Mouse (Mus musculus): ENCODE results near the gene Krtap4-8. TPM values are rescaled to one million over a fixed set of nuclear protein-coding genes. Genes with fewer than 3 reads are reported as not detected.
"Not testable (repeated sequence)": the region's sequence is repeated elsewhere in the genome, so short reads cannot be mapped to it uniquely, and the experiment has no call there.

Gene Krtap4-8
- not detected for total RNA-seq (2021)

DNA sequence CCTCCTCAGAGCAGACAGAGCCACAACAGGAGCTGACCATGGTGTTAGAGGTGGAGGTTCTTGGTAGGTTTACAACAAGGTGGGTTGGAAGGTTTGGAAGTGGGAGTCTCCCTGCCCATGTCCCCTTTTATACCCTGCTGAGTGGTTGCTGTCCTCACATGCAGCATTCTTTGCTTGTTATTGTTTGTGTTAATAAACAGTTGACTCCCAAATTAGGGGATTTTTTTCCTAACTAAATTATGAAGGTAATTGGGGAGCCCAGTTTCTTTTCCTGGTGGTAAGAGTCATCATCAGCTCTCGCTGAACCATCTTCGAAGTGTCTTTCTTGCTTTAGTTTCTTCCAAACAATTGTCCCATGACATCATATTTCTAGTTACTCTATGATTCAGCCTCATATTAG lies at the start of gene Krtap4-8:
Gene Krtap4-8, minus strand, starts transcription at position 101 of the 400 bp plus-strand sequence.
- DNase-seq (ENCODE audit: low spot score in 2 of 2), result no peak
- intact Hi-C loops (cut with DNase I), result no loop called here

DNA sequence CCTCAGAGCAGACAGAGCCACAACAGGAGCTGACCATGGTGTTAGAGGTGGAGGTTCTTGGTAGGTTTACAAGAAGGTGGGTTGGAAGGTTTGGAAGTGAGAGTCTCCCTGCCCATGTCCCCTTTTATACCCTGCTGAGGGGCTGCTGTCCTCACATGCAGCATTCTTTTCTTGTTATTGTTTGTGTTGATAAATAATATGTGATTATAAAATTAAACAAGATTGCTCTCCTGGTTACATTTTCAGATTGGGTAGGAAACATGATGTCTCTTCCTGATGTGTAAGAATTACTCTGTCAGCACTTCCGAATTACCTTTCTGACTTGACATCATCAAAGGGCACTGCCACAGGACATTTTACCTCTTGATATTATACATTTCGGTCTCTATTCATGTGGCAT lies 35.1 kb upstream of the Krtap4-8 start, which contains the start of gene Gm11564:
Gene Gm11564, minus strand, starts transcription at position 101 of the 400 bp plus-strand sequence.
- DNase-seq (ENCODE audit: low spot score in 2 of 2); intact Hi-C loops (cut with DNase I): not testable (repeated sequence)

DNA sequence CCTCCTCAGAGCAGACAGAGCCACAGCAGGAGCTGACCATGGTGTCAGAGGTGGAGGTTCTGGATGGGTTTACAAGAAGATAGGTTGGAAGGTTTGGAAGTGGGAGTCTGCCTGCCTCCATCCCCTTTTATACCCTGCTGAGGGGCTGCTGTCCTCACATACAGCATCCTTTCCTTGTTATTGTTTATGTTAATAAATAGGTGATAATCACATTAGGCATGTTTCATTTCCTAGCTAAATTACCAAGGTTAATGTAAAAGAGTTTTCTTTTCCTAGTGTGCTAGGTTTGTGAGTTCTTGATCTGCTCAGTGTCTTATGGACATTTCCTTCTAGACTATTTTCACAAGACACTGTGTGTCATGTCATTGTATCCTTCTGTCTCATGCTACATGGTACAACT lies 29.3 kb upstream of the Krtap4-8 start, which contains the start of gene Krtap4-13:
Gene Krtap4-13, minus strand, starts transcription at position 101 of the 400 bp plus-strand sequence.
- DNase-seq (ENCODE audit: low spot score in 2 of 2); intact Hi-C loops (cut with DNase I): not testable (repeated sequence)

DNA sequence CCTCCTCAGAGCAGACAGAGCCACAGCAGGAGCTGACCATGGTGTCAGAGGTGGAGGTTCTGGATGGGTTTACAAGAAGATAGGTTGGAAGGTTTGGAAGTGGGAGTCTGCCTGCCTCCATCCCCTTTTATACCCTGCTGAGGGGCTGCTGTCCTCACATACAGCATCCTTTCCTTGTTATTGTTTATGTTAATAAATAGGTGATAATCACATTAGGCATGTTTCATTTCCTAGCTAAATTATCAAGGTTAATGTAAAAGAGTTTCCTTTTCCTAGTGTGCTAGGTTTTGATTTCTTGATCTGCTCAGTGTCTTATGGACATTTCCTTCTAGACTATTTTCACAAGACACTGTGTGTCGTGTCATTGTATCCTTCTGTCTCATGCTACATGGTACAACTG lies 23.8 kb upstream of the Krtap4-8 start, which contains the start of gene Gm11554:
Gene Gm11554, minus strand, starts transcription at position 101 of the 400 bp plus-strand sequence.
- intact Hi-C loops (cut with DNase I), result not testable (repeated sequence)

DNA sequence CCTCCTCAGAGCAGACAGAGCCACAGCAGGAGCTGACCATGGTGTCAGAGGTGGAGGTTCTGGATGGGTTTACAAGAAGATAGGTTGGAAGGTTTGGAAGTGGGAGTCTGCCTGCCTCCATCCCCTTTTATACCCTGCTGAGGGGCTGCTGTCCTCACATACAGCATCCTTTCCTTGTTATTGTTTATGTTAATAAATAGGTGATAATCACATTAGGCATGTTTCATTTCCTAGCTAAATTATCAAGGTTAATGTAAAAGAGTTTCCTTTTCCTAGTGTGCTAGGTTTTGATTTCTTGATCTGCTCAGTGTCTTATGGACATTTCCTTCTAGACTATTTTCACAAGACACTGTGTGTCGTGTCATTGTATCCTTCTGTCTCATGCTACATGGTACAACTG lies 18.3 kb upstream of the Krtap4-8 start, which contains the start of gene Gm11569:
Gene Gm11569, minus strand, starts transcription at position 101 of the 400 bp plus-strand sequence.
- DNase-seq (ENCODE audit: low spot score in 2 of 2); intact Hi-C loops (cut with DNase I): not testable (repeated sequence)

More for the DNA sequence above, 23.8 kb upstream of the Krtap4-8 start, which contains the start of gene Gm11554:
- DNase-seq (ENCODE audit: low spot score in 2 of 2), result not testable (repeated sequence)

DNA sequence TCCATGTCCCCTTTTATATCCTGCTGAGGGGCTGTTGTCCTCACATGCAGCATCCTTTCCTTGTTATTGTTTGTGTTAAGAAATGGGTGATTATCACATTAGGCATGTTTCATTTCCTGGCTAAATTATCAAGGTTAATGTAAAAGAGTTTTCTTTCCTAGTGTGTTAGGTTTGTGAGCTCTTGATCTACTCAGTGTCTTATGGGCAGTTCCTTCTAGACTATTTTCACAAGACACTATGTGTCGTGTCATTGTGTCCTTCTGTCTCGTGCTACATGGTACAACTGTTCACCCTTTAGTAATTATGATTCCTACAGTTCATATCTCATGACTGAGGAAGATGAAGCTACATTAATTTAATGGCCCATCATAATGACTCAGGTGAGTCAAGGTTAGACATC lies 12.9 kb upstream of the Krtap4-8 start, which contains the start of gene Gm11596:
Gene Gm11596, minus strand, starts transcription at position 101 of the 400 bp plus-strand sequence.
- DNase-seq (ENCODE audit: low spot score in 2 of 2), result no peak
- intact Hi-C loops (cut with DNase I), result no loop called here

DNA sequence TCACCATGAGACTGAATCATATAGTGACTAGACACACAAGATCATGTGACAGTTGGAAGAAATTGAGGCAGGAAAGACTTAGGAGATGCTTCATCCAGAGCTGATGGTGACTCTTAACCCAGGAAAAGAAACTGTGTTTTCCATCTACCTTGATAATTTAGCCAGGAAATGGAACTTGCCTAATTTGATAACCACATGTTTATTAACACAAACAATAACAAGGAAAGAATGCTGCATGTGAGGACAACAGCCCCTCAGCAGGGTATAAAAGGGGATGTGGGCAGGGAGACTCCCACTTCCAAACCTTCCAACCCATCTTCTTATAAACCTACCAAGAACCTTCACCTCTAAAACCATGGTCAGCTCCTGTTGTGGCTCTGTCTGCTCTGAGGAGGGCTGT lies 4.4 kb upstream of the Krtap4-8 start, which contains the start of gene Krtap4-9:
Gene Krtap4-9, plus strand, starts transcription at position 301 of the 400 bp plus-strand sequence.
- DNase-seq (ENCODE audit: low spot score in 2 of 2); intact Hi-C loops (cut with DNase I): not testable (repeated sequence)

DNA sequence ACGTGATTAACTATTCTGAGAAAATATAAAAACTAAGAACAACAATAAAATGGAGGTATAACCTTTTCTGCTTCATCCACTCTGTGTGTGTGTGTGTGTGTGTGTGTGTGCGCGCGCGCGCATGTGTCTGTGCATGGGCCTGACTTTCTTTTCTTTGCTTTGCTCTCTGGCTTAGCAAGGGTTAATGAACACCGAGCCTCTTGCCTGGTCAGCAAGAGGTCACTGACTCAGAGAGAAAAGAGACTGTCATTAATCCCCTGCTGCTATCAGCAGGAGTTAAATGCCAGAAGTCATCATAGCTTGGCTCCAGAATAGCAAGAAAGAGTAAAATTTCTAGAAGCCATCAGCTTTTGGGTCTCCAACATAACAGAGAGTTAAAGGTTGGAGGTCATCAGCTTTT lies 2.1 kb downstream of the Krtap4-8 start:
- intact Hi-C loops (cut with DNase I), result no loop called here
- DNase-seq (ENCODE audit: low spot score in 2 of 2), result no peak

DNA sequence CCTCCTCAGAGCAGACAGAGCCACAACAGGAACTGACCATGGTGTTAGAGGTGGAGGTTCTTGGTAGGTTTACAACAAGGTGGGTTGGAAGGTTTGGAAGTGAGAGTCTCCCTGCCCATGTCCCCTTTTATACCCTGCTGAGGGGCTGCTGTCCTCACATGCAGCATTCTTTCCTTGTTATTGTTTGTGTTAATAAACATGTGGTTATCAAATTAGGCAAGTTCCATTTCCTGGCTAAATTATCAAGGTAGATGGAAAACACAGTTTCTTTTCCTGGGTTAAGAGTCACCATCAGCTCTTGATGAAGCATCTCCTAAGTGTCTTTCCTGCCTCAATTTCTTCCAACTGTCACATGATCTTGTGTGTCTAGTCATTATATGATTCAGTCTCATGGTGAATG lies 7.7 kb downstream of the Krtap4-8 start, which contains the start of gene Gm11595:
Gene Gm11595, minus strand, starts transcription at position 101 of the 400 bp plus-strand sequence.
- intact Hi-C loops (cut with DNase I), result not testable (repeated sequence)

DNA sequence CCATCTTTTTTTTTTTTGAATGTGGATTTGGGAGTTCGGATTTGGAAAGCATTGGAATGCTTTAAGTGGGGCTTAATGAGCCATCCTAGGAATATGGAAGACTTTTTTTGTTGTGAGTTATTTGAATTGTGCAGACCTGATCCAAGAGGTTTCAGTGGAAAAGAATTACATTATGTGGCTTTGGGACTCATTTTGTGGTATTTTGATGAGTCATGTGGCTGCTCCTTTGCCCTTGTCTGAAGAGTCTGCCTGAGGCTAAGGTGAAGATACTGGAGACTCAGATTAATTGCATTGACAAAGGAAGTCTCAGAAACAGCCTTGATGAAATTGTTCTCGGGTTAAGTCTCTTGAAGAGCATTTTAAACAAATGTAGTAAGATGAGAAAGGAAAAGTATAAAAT lies 12.1 kb downstream of the Krtap4-8 start:
- DNase-seq (ENCODE audit: low spot score in 2 of 2), result no peak
- intact Hi-C loops (cut with DNase I), result no loop called here

More for the DNA sequence above, 7.7 kb downstream of the Krtap4-8 start, which contains the start of gene Gm11595:
- not testable (repeated sequence) for DNase-seq (ENCODE audit: low spot score in 2 of 2)

DNA sequence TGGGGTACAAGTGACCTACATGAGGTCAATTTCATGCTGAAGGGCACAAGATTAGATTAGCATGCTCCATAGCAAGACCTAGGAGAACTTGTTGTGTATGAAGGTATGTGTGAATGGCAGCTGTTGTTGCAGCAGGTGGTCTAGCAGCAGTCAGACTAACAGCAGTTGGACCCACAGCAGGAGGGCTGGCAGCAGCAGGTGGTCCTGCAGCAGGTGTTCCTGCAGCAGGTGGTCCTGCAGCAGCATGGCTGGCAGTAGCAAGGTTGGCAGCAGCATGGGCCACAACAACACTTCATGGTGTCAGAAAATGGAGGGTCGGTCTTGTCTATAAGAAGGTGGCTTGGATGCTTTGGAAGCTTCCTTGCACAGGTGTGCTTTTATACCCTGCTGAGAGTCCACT lies 21.6 kb downstream of the Krtap4-8 start:
- intact Hi-C loops (cut with DNase I), result no loop called here
- DNase-seq (ENCODE audit: low spot score in 2 of 2), result no peak

DNA sequence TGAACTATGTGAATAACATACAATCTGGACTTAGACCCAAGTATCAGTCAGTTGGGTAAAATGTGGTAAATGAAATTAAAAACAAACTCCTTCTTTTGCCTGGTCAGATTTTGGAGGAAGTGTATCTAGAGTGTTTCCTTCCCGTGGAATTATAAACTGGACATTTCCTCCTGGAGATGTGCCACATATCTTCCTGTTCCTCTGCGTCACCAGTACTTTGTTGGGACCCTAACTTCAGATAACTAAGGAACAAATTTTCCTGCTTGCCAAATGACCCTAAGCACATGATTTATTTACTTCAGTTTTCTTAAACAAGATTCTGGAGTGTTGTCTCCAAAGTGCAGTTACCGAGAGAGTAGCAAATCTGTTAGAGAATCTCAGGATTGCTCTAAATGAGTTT lies 36.5 kb downstream of the Krtap4-8 start:
- intact Hi-C loops (cut with DNase I), result no loop called here
- DNase-seq (ENCODE audit: low spot score in 2 of 2), result no peak

DNA sequence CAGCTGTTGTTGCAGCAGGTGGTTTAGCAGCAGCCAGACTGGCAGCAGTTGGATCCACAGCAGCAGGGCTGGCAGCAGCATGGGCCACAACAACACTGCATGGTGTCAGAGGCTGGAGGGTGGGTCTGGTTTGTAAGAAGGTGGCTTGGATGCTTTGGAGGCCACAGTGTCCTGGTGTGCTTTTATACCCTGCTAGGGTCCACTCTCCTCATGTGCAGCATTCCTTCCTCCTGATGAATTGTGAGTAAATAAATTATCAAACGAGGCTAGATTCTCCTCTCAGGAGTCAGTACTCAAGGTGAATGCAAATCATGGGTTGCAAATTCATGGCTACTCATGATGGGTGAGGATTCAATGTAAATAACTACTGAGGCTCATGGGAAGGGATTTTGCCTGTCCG lies 46.3 kb downstream of the Krtap4-8 start, which contains the start of gene Gm14180:
Gene Gm14180, minus strand, starts transcription at position 101 of the 400 bp plus-strand sequence.
- DNase-seq (ENCODE audit: low spot score in 2 of 2), result no peak
- intact Hi-C loops (cut with DNase I), result no loop called here

Other genes with a start within 250 kb of the Krtap4-8 start
- not detected for gene Krt40, start 237.5 kb downstream of the Krtap4-8 start, total RNA-seq (2021)
- gene Krtap3-3, start 229.8 kb downstream of the Krtap4-8 start, total RNA-seq (2021), result not detected
- not detected for gene Krtap3-2, start 223.9 kb downstream of the Krtap4-8 start, total RNA-seq (2021)
- not detected for gene Gm11939, start 221.2 kb downstream of the Krtap4-8 start, total RNA-seq (2021)
- not detected for gene Krtap3-1, start 214.1 kb downstream of the Krtap4-8 start, total RNA-seq (2021)
- not detected for gene Krtap1-5, start 199.7 kb downstream of the Krtap4-8 start, total RNA-seq (2021)
- not detected for gene Krtap1-4, start 197.1 kb downstream of the Krtap4-8 start, total RNA-seq (2021)
- gene Krtap1-3, start 189.4 kb downstream of the Krtap4-8 start, total RNA-seq (2021), result not detected
- gene Krtap9-3, start 182.6 kb downstream of the Krtap4-8 start, total RNA-seq (2021), result not detected
- gene Gm11938, start 177.4 kb downstream of the Krtap4-8 start, total RNA-seq (2021), result not detected
- gene Gm11937, start 170.5 kb downstream of the Krtap4-8 start, total RNA-seq (2021), result not detected
- not detected for gene Krtap2-4, start 165.9 kb downstream of the Krtap4-8 start, total RNA-seq (2021)
- gene Gm11562, start 160.3 kb downstream of the Krtap4-8 start, total RNA-seq (2021), result not detected
- gene Krtap4-1, start 152.5 kb downstream of the Krtap4-8 start, total RNA-seq (2021), result not detected
- gene Krtap4-2, start 145.6 kb downstream of the Krtap4-8 start, total RNA-seq (2021), result not detected
- gene Krtap4-7, start 136.6 kb downstream of the Krtap4-8 start, total RNA-seq (2021), result not detected
- gene Gm11555, start 130.5 kb downstream of the Krtap4-8 start, total RNA-seq (2021), result not detected
- gene Gm11563, start 121.7 kb downstream of the Krtap4-8 start, total RNA-seq (2021), result not detected
- gene Krtap4-6, start 114.7 kb downstream of the Krtap4-8 start, total RNA-seq (2021), result not detected
- not detected for gene Gm14190, start 90.0 kb downstream of the Krtap4-8 start, total RNA-seq (2021)
- gene Gm14180, start 46.4 kb downstream of the Krtap4-8 start, total RNA-seq (2021), result not detected
- not detected for gene Gm11595, start 7.8 kb downstream of the Krtap4-8 start, total RNA-seq (2021)
- not detected for gene Krtap4-9, start 4.5 kb upstream of the Krtap4-8 start, total RNA-seq (2021)
- not detected for gene Gm11596, start 12.8 kb upstream of the Krtap4-8 start, total RNA-seq (2021)
- gene Gm11569, start 18.2 kb upstream of the Krtap4-8 start, total RNA-seq (2021), result not detected
- gene Gm11554, start 23.7 kb upstream of the Krtap4-8 start, total RNA-seq (2021), result not detected
- not detected for gene Krtap4-13, start 29.2 kb upstream of the Krtap4-8 start, total RNA-seq (2021)
- gene Gm11564, start 35.0 kb upstream of the Krtap4-8 start, total RNA-seq (2021), result not detected
- gene 2300003K06Rik, start 57.4 kb upstream of the Krtap4-8 start, total RNA-seq (2021), result not detected
- gene Krtap4-16, start 70.9 kb upstream of the Krtap4-8 start, total RNA-seq (2021), result not detected
- gene Gm11568, start 77.2 kb upstream of the Krtap4-8 start, total RNA-seq (2021), result not detected
- gene Gm11559, start 83.8 kb upstream of the Krtap4-8 start, total RNA-seq (2021), result not detected
- not detected for gene Krtap9-1, start 92.7 kb upstream of the Krtap4-8 start, total RNA-seq (2021)
- gene Gm11567, start 98.5 kb upstream of the Krtap4-8 start, total RNA-seq (2021), result not detected
- gene Krtap31-1, start 127.2 kb upstream of the Krtap4-8 start, total RNA-seq (2021), result not detected
- not detected for gene Gm11565, start 134.0 kb upstream of the Krtap4-8 start, total RNA-seq (2021)
- gene Krtap31-2, start 155.6 kb upstream of the Krtap4-8 start, total RNA-seq (2021), result not detected
- not detected for gene Krtap9-5, start 167.8 kb upstream of the Krtap4-8 start, total RNA-seq (2021)
- not detected for gene Krtap29-1, start 198.3 kb upstream of the Krtap4-8 start, total RNA-seq (2021)
- gene Krtap16-1, start 205.9 kb upstream of the Krtap4-8 start, total RNA-seq (2021), result not detected
- gene Krtap17-1, start 213.3 kb upstream of the Krtap4-8 start, total RNA-seq (2021), result not detected
- gene Krt33a, start 235.5 kb upstream of the Krtap4-8 start, total RNA-seq (2021), result not detected
- gene Krt33b, start 249.2 kb upstream of the Krtap4-8 start, total RNA-seq (2021), result not detected